Mouse (Mus musculus) adrenal gland, postnatal 36 days (tissue): ENCODE measurements around the gene Slc36a1. TPM values are rescaled to one million over a fixed set of nuclear protein-coding genes. Genes with fewer than 3 reads are reported as not detected.

Experiments
- total RNA-seq, 2 experiments: library from RNA; stranded (reverse); gene quantifications; 2 replicates each; pipeline ENCODE4 v1.2.3; 2021

Gene Slc36a1
- total RNA-seq, 2 experiments from 2014 or later = 14.5 to 18.4 TPM

Other genes starting within 250 kb of the Slc36a1 start
- 10 to 100 TPM; 66.4 to 76.0 TPM for gene Tnip1, start 241.4 kb upstream of the Slc36a1 start, total RNA-seq
- 100 to 1,000 TPM; 114 to 115 TPM for gene Anxa6, start 170.9 kb upstream of the Slc36a1 start, total RNA-seq
- gene Ccdc69, start 126.2 kb upstream of the Slc36a1 start, total RNA-seq = 1 to 10 TPM; 7.3 to 10.0 TPM
- 100 to 1,000 TPM; 220 to 225 TPM for gene Gm2a, start 106.2 kb upstream of the Slc36a1 start, total RNA-seq
- gene Slc36a3, start 52.6 kb upstream of the Slc36a1 start, total RNA-seq = not detected
- 10 to 100 TPM; 89.2 to 97.0 TPM for gene Slc36a2, start 19.3 kb upstream of the Slc36a1 start, total RNA-seq
- under 1 TPM; 0.07 TPM for gene Fat2, start 132.2 kb downstream of the Slc36a1 start, total RNA-seq
- 1,000 to 10,000 TPM; 2,443 to 3,326 TPM for gene Sparc, start 218.8 kb downstream of the Slc36a1 start, total RNA-seq